Mouse (Mus musculus) layer of hippocampus, postnatal 10 days (tissue): ENCODE measurements around the gene Slc5a2. TPM values are rescaled to one million over a fixed set of nuclear protein-coding genes. Genes with fewer than 3 reads are reported as not detected.

Experiments used
- microRNA-seq, 2 experiments: library from miRNA; unstranded; fragments of <30 nt; microRNA quantifications; one replicate each; pipeline ENCODE4 v1.2.0; 2021
- total RNA-seq, 2 experiments: library from RNA; stranded (reverse); gene quantifications; 2 replicates each; pipeline ENCODE4 v1.2.3; 2021

Gene Slc5a2
- total RNA-seq, 2 experiments from 2014 or later = not detected

Small RNA genes within 50 kb of the gene (microRNA-seq; reads per million reads assigned to microRNA genes)
- gene Mir3103 = 1.2 to 1.6 reads per million in 2 experiments

Other genes with a start within 250 kb of the Slc5a2 start
- gene Itgam, start 203.0 kb upstream of the Slc5a2 start, total RNA-seq = 1 to 10 TPM; 8.4 to 8.7 TPM
- not detected for gene Gm49368, start 203.0 kb upstream of the Slc5a2 start, total RNA-seq
- gene Itgax, start 136.1 kb upstream of the Slc5a2 start, total RNA-seq = not detected
- gene Itgad, start 111.3 kb upstream of the Slc5a2 start, total RNA-seq = under 1 TPM; 0.78 to 0.85 TPM
- 1 to 10 TPM; 4.3 to 4.8 TPM for gene Cox6a2, start 59.3 kb upstream of the Slc5a2 start, total RNA-seq
- gene Armc5, start 28.3 kb upstream of the Slc5a2 start, total RNA-seq = 10 to 100 TPM; 11.4 to 11.8 TPM
- 1 to 10 TPM; 3.7 to 4.3 TPM for gene 9130023H24Rik, start 27.6 kb upstream of the Slc5a2 start, total RNA-seq
- 10 to 100 TPM; 27.2 to 28.1 TPM for gene Tgfb1i1, start 18.8 kb upstream of the Slc5a2 start, total RNA-seq
- gene BC017158, start 32.5 kb downstream of the Slc5a2 start, total RNA-seq = 10 to 100 TPM; 23.0 to 23.2 TPM
- gene Rgs10, start 153.1 kb downstream of the Slc5a2 start, total RNA-seq = 10 to 100 TPM; 48.8 to 50.5 TPM
- 100 to 1,000 TPM; 108 to 128 TPM for gene Tial1, start 196.1 kb downstream of the Slc5a2 start, total RNA-seq